Mouse (Mus musculus) spleen, postnatal 14 days (tissue): ENCODE measurements at regions not wholly inside any gene's neighbourhood (a gene's known extent, or its start where the extent isn't known, plus 50 kb on each side); places are given as distances from the start of the nearest gene placed in this dataset.
A peak's percentile ranks its signal among the peaks of the same experiment; 100 is the strongest.

ENCODE experiments used
- DNase-seq, 2 experiments: peaks; one replicate each; pipeline ENCODE4 v3.0.0; 2021 to 2022; ENCODE audit warnings: low spot score in 2 of 2

DNA sequence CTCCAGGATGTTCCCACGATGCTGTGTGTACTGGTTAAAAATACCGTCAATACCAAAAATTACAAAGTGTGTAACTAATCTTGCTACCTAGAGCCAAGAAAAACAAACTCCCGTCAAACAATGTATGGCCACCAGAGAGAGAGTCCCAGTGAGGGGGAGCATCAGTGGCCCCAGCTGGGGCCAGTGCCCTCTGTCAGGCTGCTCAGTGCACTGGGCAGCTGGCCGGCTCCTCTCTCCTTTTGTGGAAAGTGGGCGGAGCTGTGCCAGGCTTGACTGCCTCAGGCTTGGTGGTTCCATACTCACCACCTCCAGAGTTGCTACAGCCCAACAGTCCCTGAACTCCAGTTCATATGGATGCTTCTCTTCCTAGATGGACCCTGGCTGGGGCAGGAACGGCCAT, 53.8 kb upstream of the Sept5 start:
- no peak for DNase-seq

DNA sequence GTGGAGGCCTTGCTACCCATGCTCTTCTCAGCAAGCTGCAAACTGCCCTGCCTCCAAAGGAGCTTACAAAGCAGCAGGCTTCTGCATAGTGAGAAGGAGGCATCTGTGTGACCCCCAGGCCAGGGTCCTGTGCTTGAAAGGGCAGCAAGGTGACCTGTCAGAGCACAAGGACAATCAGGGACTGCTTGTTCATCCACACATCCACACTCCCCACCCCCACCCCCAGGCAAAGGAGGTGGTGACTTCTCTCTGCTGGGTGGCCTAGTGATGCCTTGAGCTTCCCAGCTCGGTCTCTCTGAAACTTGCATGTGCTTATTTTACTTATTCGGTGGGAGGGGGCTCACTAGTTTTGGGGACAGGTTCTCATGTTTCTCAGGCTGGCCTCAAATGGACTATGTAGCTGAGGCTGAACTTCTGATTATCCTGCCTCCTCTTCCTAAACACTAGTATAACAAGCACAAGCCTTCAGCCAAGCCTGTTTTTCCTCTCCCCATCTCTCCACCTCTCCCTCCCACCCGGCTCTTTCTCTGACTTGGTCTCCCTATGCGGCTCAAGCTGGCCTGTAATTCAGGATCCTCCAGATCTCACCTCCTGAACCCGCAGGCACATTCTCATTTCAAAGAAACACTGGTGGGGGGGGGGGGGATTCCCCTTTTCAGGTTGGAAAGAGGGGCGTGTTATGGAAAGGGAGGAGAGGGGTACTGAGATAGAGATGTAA, 56.4 kb upstream of the Sept5 start:
- no peak for DNase-seq

DNA sequence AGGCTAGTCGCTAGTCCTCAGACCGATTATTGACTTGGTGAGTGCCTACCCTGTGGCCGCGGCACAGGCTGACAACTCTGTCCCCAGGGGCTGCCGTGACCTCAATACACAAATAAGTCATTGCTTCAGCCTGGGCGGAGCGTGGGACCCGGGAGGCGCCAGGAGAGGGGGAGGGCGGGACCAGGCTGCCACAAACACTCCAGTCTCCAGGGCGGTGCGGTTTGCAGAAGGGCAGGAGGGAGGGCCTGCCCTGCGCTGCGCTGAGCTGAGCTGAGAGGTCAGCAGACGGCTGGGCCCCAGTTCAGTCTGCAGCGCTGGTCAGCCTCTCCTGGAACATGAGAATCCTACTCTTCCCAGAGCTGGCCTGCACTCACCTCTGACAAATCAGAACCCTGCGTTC, 57.2 kb upstream of the Sept5 start:
- peak; percentile 10 to 26 for DNase-seq

DNA sequence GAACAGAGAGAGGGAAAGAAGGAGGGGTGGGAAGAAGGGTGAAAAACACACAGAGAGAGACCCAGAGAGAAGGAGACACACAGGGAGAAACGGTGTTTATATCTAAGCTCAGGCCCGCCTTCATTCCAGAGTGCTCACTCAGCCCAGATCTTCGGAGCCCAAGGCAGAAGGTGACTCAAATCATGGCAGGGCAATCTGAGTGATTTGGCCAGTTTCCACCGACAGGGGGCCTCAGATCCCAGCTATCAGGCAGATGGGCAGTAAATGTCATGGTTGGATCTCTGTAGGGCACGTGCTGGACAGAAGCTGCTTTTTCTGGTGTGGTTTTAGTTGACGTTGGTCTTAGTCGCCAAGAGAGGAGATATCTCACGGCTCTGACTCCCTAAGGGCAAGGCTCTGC, 57.6 kb upstream of the Sept5 start:
- peak in 1 of 2 experiments; percentile 42 for DNase-seq

DNA sequence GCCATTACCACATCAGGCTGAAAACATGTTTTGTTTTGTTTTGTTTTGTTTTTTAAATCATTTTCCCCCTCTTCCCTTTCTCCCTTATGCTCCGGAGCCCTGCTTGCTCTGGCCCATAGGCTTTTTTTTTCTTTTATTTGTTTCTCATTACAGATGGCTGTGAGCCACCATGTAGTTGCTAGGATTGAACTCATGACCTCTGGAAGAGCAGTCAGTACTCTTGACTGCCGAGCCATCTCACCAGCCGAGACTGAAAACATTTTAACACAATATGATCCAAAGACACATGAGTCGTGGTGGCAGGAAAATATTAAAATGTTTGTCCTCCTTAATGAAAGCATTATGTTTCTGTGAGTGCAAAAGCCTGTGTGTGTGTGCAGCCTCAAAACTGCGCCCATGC, 65.8 kb upstream of the Sept5 start:
- no peak for DNase-seq

DNA sequence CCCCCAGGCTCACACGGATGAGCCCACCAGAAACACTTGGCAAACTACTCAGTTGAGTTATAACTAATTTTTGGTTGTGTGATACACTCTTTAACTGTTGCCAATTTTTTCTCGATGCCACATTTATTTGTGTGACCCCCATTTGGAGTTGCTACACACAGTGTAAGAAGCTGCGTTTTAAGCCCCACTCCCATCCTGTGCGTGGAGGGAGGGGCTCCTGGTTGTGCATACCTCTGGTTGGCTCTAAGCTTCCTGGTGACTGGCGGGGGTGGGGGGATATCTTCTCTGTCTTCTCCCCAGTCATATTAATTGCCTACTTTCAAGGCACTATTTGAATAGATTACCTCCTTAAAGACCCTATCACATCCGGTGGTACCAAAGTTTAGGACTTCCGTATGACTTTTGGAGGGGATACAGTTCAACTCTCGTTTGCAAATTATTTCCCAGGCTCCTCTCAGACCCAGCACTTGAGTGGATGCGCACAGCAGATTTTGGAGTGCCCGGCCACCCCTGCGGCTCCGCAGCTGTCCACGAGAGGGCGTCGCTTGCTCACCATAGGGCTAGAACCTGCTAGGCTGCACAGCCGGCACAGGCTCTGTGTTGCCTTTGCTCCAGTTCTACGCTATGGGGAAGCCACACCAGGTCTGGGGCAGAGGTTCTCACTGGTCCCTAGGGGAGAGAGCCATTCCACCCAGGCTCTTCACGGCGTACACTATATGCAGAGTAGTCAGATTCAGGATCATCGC, 66.5 kb upstream of the Sept5 start:
- peak; percentile 46 to 69 for DNase-seq

DNA sequence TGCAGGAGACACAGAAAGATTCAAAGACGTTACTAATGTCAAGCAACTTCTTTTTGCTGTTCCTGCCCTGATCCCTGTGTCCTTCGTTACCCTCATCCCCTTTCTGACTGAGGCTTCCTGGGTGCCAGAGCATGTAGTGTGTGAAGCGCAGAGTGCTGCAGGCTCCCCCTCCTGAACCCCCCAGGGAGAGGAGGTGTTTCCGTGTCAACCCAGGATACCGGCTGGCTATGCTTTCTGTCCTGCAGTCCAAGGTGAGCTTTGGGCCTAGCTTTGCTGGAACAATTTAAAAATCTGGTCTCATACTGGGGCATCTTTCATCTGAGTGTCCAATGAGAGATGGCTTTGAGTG, 67.0 kb upstream of the Sept5 start:
- no peak for DNase-seq

DNA sequence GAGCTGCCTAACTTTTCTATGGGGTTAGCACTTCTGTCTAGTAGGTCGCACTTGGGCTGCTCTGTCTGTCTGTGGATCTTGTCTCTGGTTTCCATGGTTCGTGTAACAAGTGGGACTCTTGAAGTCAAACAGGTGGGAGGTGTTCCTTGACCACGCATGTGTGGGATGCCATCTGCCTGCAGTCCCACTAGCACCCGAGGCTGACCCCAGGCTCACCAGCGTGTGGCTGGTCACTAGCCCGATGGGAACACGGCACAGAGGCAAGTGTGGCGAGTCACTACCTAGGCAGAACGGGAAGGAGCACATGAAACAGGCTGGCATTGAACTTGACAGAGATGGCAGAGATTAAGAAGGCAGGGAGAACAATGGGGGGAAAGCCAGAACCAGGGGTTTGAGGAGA, 72.5 kb upstream of the Cldn5 start:
- no peak for DNase-seq

DNA sequence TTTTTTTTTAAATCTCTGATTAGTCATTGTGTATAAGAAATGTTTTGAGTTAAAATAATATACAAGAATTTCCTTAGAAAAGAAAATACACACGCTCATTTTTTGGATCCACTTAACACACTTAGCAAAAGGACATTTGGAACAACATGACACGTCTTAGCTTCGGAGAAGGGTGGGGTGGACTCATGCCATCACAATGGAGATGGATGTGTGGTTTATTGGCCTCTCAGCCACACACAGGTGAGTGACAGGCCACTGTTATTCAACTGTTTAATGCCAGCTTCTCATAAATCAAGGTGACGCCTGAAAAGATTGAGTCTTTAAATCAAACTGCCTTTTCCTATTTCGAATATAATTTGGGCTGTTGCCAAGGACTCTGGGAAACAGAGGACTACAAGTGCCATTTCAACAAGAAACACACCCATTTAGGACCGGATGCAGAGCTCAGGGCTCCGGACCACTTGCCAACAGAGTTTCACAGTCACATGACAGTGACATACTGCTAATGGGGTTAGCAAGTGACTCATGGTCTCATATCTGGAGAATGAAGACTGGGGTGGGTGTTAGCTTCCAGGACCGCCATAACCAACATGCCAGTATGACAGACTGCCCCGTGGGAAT, 71.5 kb upstream of the Cldn5 start:
- DNase-seq, result no peak

DNA sequence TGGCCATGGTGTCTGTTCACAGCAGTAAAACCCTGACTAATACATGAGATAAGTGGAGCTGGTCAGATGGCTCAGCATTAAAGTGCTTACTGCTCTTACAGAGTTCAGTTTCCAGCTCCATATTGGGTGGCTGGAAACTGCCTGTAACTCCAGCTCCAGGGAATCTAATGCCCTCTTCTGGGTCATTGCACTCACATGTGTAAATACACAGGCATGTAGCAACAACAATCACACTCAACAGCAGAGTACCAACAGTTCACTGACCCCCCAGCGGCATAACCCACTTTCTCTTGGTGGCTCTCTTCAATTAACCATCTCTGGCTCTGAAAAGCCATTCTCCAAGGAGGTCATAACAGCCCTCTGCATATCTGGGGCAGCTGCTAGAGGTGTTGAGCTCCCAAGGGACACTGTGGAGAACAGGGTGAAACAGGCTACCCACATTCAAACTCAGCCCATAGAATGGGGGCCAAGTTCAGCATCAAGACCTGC, 65.0 kb upstream of the Cldn5 start:
- DNase-seq, result no peak

DNA sequence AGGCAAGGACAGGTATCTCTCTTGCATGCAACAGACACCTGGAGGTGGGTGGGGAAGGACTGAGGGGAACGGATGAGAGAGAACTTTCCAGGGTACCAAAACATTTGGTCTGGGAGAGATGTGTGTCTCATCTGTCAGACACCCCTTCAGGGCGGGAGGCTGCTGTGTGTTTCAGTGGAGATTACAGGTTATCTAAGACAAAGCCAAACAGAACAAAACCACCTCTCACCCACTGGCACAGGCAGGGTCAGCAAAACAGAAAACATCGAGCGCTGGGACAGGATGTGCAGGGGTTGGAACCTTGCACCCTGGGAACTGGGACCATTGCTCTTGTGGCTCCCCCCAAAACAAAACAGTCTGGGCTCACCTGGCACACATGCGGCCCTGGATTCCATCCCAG, 63.6 kb upstream of the Cldn5 start:
- no peak for DNase-seq

DNA sequence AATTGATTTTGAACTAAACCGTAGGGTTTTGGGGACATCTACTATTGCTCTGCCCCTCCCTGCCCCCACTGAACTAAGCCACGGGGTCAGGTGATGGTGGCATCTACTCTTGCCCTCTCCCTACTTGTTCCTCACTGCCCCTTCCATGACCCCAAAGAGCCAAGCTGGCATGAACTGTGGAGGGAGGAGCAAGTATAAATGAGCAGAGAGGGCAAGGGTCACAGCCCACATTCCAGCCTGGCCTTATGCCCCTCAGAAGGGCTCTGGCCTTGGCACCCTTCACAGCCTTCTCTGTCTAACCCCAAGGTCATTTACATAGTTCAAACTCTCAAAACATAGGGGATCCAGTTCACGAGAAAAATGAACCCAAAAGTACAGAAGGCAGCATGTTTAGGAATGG, 61.3 kb upstream of the Cldn5 start:
- no peak for DNase-seq

DNA sequence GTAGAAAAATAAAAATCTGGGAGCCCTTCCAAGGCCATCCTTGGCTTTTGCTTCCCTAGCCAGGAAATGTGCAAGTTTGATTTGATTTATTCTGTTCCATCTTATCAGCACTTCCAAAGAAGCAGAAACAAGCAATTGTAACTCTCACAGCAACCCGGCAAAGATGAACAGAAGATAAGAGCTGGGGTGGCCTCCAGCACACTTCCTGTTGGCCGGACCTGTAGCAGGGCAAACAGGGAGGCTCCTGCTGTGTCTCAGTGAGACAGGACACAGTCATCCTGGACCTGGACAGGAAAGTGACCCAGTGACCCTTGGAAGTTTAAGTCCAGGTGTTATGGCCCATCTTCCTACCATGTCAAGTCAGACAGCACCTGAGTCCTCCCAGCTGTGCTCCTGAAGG, 58.6 kb upstream of the Cldn5 start:
- DNase-seq, result no peak

DNA sequence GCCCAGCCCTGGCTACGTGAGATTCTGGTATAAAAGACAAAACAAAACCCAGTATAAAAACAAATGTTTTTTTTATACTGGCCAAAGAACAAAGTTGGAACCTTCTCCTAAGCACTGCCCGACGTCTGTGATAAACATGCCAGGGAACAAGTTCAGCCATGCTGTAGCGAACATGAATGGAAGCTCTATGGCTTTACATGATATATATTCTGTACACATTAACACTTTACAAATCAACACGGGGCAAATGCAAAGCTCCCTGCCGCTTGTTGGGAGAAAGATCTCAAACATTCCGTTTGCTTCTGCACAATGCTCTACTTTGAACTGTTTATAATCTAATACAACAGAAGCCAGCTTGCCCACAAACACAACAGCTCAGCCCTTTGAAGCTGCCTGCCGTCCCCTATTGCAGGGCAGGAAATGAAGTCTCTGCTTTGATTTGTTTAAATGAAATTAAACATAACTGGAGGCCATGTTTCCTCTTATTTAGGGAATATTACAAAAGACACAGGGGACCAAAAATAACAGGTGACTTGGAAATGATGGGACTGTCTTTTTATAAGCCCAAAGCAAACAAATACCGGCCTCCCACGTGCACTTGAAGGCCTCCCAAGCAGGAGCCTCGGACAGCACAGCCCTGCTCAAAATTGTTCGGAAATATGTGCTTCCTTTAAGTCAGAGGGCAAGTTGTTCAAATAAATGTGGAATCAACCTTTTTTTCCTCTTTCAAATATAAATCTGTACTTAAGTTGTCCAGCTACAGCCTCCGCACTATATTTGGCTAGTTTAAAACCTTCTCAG, 56.0 kb upstream of the Cldn5 start:
- DNase-seq, result no peak

DNA sequence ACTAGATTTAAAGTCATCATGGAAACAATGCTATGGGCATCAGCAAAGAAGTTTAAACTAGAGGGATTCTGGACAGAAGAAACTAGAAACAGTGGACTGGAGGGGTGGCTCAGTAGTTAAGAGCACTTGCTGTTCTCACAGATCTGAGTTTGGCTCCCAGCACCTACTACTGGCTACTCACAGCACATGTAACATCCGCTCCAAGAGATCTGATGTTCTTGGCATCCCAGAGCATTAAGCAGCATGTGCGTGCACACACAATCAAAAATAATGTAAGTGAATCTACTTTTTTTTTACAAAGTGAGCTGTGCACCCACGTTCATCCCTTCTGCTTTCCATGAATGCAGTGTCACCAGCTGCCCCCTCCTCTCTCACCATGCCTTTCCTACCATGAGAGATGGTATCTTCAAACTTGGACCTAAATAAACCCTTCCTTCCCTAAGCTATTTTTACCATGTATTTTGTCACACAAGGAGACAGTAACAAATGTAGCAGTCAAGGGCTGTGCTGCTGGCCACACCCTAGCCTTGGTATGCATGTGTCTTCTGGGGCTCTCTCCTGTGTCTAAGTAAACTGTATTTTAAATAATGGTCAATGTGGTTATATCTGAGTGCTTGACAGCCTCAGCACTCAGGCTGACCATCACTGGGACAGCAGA, 53.3 kb upstream of the Cldn5 start:
- DNase-seq, result no peak

DNA sequence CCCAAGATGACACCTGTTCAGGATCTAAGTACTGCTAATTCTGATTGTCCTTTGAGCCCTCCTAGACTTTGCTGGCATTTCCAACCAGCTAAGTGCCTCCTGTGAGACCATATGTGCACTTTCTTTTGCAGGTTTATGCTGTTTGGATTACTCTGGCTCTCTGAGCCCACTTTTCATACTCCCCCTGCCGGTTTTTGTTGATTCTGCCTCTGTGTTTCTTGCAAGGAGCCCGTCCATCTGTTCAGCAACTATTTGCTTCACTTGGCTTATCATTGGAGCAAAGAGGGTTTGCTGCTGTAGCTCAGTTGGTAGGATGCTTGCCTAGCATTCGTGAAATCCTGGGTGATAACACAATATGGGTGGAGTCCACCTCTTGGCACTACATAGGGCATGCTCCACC, 52.8 kb upstream of the Cldn5 start:
- no peak for DNase-seq

DNA sequence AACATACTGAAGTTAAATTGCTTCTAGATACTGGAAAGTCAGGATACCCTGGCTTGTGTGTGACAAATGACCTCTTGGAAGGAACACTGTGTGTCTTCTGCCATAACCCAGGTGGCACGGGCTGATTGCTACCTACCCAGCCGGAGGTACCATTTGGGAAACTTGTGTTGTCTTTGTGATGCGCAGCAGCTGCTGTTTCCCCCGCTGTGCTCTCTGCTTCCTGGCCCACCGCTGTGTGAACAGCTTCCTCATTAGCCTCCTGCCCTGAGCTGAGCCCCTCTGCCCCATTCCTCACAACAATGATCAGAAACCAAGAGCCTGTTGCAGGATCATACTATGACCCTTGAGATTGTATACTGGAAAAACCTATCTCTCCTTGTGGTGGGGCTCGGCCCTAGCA, 51.9 kb upstream of the Cldn5 start:
- no peak for DNase-seq
